Mouse (Mus musculus) B cell, adult (primary cell): ENCODE results near the gene Irf4. TPM values are rescaled to one million over a fixed set of nuclear protein-coding genes. Genes with fewer than 3 reads are reported as not detected.

Experiments
- total RNA-seq: library from RNA; stranded (reverse); gene quantifications from 4 replicates; pipeline ENCODE4 v1.2.4, GENCODE M21; 2023; ENCODE audit not compliant: inconsistent age

Irf4 gene
- total RNA-seq, result 489 to 583 TPM (median 515 TPM) in 4 replicates

DNA sequence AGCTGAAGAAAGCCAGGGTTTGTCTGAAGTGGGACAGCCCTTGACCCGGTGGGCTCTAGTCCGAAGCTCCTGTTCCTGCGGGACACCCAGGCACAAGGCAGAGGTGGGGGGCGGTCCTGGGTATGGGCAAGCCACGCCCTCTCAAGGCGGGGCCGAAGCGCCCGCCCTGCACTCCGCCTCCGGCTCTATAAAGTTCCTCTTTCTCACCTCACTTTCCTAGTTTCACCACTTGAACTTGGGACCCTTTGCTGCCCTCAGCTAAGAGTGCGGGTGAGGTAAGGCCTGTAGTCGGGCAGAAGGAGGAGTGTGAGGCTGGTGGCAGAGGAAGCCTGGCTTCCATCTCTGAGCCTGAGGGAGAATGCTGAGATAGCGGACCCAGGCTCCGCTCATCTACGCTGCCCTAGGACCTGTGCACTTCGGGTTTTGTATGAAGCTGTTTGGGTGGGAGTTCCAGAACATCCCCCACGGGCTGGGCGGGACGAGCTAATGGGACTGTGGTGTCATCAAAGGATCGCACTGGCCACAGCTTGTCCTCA lies at the start of gene Irf4:
Irf4 (plus strand) TSS at position 206 of the 536 bp plus-strand sequence.

Other genes with a start within 250 kb of the Irf4 start
- 94.2 to 101 TPM (median 98.8 TPM) in 4 replicates for gene Uqcrfs1, start 203.9 kb upstream of the Irf4 start, total RNA-seq
- gene Dusp22, start 89.2 kb upstream of the Irf4 start, total RNA-seq, result 24.3 to 26.2 TPM (median 25.1 TPM) in 4 replicates
- 1.1 to 2.8 TPM (median 1.9 TPM) in 4 replicates for gene Hus1b, start 198.5 kb downstream of the Irf4 start, total RNA-seq
- 50.0 to 57.3 TPM (median 57.0 TPM) in 4 replicates for gene Exoc2, start 224.9 kb downstream of the Irf4 start, total RNA-seq
- gene Gm5447, start 225.0 kb downstream of the Irf4 start, total RNA-seq, result not detected in 4 replicates